Mouse (Mus musculus) heart, embryonic 10.5 days (tissue): ENCODE results near the gene Tex13c3. TPM values are rescaled to one million over a fixed set of nuclear protein-coding genes. Genes with fewer than 3 reads are reported as not detected.
"Not testable (repeated sequence)": the region's sequence is repeated elsewhere in the genome, so short reads cannot be mapped to it uniquely, and the experiment has no call there.

Source experiments
- DNase-seq: peaks from one replicate; pipeline ENCODE4 v3.0.0-alpha.2; 2017; ENCODE audit warnings: low spot score
- H3K27ac ChIP-seq: fragments of 300-500 bp; sonication (generic); 2 replicates; pipeline ENCODE4 v1.5.1; 2016; ENCODE audit warnings: mild to moderate bottlenecking
- H3K27me3 ChIP-seq: fragments of 300-500 bp; sonication (generic); 2 replicates; pipeline ENCODE4 v1.6.1; 2016; ENCODE audit warnings: mild to moderate bottlenecking; ENCODE audit not compliant: poor library complexity, insufficient read depth, severe bottlenecking
- H3K36me3 ChIP-seq: fragments of 300-500 bp; sonication (generic); 2 replicates; pipeline ENCODE4 v1.6.1; 2016; ENCODE audit warnings: mild to moderate bottlenecking, moderate library complexity
- H3K4me1 ChIP-seq: fragments of 300-500 bp; sonication (generic); 2 replicates; pipeline ENCODE4 v1.6.1; 2016; ENCODE audit warnings: mild to moderate bottlenecking
- H3K4me3 ChIP-seq: fragments of 300-500 bp; sonication (generic); 2 replicates; pipeline ENCODE4 v1.5.1; 2016; ENCODE audit warnings: mild to moderate bottlenecking, moderate library complexity
- H3K9me3 ChIP-seq: fragments of 300-500 bp; sonication (generic); 2 replicates; pipeline ENCODE4 v1.6.1; 2016; ENCODE audit warnings: mild to moderate bottlenecking, moderate library complexity
- WGBS: fragments of 180-500 bp; shearing (Covaris S2); methylation state at CpG from one replicate; pipeline ENCODE4 v1.1.7; 2016; 5-methylcytosine and 5-hydroxymethylcytosine counted together
- polyA plus RNA-seq: library from polyadenylated mRNA; unstranded; fragments of >200 nt; fragmentation: Nextera tagmentation; extraction: Ambion mirVana; gene quantifications from 2 replicates; pipeline ENCODE4 v1.2.1, GENCODE M21; 2016

The Tex13c3 gene
- polyA plus RNA-seq: not detected in 2 replicates

GRCm38 (mm10) chrX:19481219-19481618 lies at the start of gene Tex13c3:
Gene Tex13c3 (minus strand): TSS chrX:19481319.
- H3K9me3 ChIP-seq, H3K4me3 ChIP-seq, H3K36me3 ChIP-seq, H3K4me1 ChIP-seq, H3K27ac ChIP-seq, H3K27me3 ChIP-seq, DNase-seq: not testable (repeated sequence)
- WGBS: 86% methylated on average over 5 of the region's 5 CpGs

- Histone ChIP-seq H3K36me3 (no peaks in the 10 kb centered on the region), H3K9me3 (no peaks in the 10 kb centered on the region), H3K4me1 (no peaks in the 10 kb centered on the region), H3K27me3 (no peaks in the 10 kb centered on the region), H3K27ac (no peak overlapping the region), H3K4me3 (no peak overlapping the region)
- WGBS: 83% methylated on average over 4 of the region's 4 CpGs
- no peak for DNase-seq
Measured at GRCm38 (mm10) chrX:19489731-19490130, 8.6 kb upstream of the Tex13c3 start.
